Mouse (Mus musculus) limb, embryonic 12.5 days (tissue): Measurements from ENCODE around the gene Troap. TPM values are rescaled to one million over a fixed set of nuclear protein-coding genes. Genes with fewer than 3 reads are reported as not detected.

Experiments used
- ATAC-seq: fragments of 200-750 bp; cut with Nextera tagmentation; 2 replicates; pipeline ENCODE4 v1.8.0; 2017; ENCODE audit warnings: low read depth, moderate TSS enrichment; ENCODE audit not compliant: insufficient number of reproducible peaks, insufficient read depth, low FRiP score, low TSS enrichment
- H3K27ac ChIP-seq: fragments of 300-500 bp; sonication (generic); 2 replicates; pipeline ENCODE4 v1.5.1; 2016; ENCODE audit warnings: mild to moderate bottlenecking, moderate library complexity
- H3K27me3 ChIP-seq: fragments of 300-500 bp; sonication (generic); 2 replicates; pipeline ENCODE4 v1.6.1; 2016; ENCODE audit warnings: mild to moderate bottlenecking, moderate library complexity
- H3K36me3 ChIP-seq: fragments of 300-500 bp; sonication (generic); 2 replicates; pipeline ENCODE4 v1.6.1; 2016; ENCODE audit warnings: mild to moderate bottlenecking, moderate library complexity
- H3K4me1 ChIP-seq: fragments of 300-500 bp; sonication (generic); replicated peaks from 2 replicates; pipeline ENCODE4 v1.6.1; 2016
- H3K4me2 ChIP-seq: fragments of 300-500 bp; sonication (generic); 2 replicates; pipeline ENCODE4 v1.6.1; 2016; ENCODE audit warnings: mild to moderate bottlenecking, moderate library complexity
- H3K4me3 ChIP-seq: fragments of 300-500 bp; sonication (generic); replicated peaks from 2 replicates; pipeline ENCODE4 v1.5.1; 2016; ENCODE audit warnings: mild to moderate bottlenecking
- H3K9ac ChIP-seq: fragments of 300-500 bp; sonication (generic); replicated peaks from 2 replicates; pipeline ENCODE4 v1.6.1; 2016; ENCODE audit warnings: mild to moderate bottlenecking, moderate library complexity
- H3K9me3 ChIP-seq: fragments of 300-500 bp; sonication (generic); 2 replicates; pipeline ENCODE4 v1.6.1; 2016; ENCODE audit warnings: mild to moderate bottlenecking, moderate library complexity
- WGBS: fragments of 180-500 bp; shearing (Covaris S2); methylation state at CpG from one replicate; pipeline ENCODE4 v1.1.7; 2016; 5-methylcytosine and 5-hydroxymethylcytosine counted together
- polyA plus RNA-seq: library from polyadenylated mRNA; unstranded; fragments of >200 nt; fragmentation: Nextera tagmentation; extraction: Ambion mirVana; gene quantifications from 2 replicates; pipeline ENCODE4 v1.2.1, GENCODE M21; 2016

Gene Troap
- polyA plus RNA-seq, 1 experiment from 2014 or later: 47.1 TPM

DNA sequence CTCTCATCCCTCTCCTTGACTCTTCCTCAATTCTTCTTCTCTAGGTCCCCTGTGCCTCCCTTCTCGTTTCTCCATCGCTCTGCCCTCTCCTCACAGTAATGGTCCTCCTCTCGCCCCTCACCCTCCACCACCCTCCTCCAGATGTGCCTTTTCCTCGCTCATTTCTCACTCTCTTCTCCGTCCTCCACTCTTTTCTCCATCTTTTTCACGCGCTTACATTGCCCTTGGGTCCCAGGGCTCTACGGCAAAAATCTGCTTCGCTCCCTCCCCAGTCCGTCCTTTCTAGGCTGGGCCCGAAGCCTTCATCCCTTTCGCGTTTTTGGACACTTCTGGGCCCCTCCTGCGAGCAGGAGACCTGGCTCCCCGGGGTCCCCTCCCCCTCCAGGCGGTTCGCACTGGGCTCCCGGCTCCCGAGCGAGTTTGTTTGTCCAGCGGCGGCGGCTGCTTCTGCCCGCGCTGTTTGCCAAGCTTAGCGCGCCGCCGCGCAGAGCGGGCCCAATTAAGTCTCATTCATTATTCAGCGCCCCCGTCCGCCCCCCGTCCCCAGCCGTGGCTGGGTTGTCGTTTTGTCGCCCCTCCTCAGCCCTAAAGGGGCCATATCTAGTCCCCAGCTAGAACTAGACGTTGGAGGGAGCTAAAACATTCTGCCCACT is 23.6 kb downstream of the Troap start:
- H3K36me3 ChIP-seq: no peaks in the 10 kb centered on the region
- H3K27me3 ChIP-seq: peaks cover 73% of the 10 kb centered on the region
- H3K27ac ChIP-seq: no peak overlapping the region
- H3K4me3 ChIP-seq: peak overlapping the region; percentile 42
- H3K4me2 ChIP-seq: peak overlapping the region; percentile 74
- H3K9me3 ChIP-seq: no peaks in the 10 kb centered on the region
- peak overlapping the region; percentile 57 for H3K9ac ChIP-seq
- no peak for ATAC-seq
- peaks cover 53% of the 10 kb centered on the region for H3K4me1 ChIP-seq
- 2% methylated on average over 39 of the region's 39 CpGs for WGBS

DNA sequence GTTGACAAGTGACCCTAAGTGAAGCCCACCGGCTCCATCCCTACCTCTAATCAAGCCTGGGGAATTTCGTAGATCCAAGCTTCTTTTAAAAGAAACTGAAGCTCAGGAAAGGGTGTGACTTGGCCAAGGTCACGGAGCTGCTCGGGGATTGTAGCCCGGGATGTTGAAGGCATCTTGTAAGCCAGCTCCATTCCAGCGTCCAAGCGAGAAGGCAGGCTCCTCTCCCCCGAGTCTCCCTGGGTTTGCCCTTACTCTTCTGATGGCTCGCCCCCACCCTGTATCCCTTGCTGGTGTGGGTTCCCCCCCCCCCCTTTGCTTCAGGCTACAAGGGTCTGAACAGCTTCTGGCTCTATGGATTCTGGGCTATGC is 24.1 kb downstream of the Troap start:
- H3K9me3 ChIP-seq: no peaks in the 10 kb centered on the region
- peak overlapping the region; percentile 74 for H3K4me2 ChIP-seq
- H3K4me3 ChIP-seq: peak overlapping the region; percentile 42
- H3K27me3 ChIP-seq: peaks cover 68% of the 10 kb centered on the region
- 1% methylated on average over 9 of the region's 9 CpGs for WGBS
- no peaks in the 10 kb centered on the region for H3K36me3 ChIP-seq
- H3K4me1 ChIP-seq: peaks cover 48% of the 10 kb centered on the region
- H3K9ac ChIP-seq: no peak overlapping the region; the same call in 1 of the 2 replicates
- ATAC-seq: no peak
- H3K27ac ChIP-seq: no peak overlapping the region

DNA sequence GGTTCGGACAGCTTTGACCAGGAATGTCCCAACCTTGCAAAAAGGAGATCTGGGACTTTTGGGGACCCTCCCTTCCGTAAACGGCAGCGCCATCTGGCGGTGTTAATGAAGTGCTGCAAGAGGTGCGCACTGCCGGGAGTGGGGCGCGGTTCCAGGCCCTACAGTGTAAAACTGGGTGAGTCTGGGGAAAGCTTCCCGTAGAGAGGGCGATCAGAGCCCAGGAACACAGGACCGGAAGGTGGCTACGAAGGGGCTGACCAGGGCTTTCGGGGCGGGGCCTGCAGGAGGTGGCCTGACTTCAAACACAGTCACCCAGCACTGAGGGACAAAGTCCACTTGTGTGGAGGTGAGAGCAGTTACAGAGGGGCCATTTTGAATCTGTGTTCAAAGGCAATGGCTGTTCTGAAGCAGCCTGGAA is 24.8 kb downstream of the Troap start:
- Histone ChIP-seq H3K4me1 (peaks cover 43% of the 10 kb centered on the region), H3K4me2 (peak overlapping the region; percentile 74), H3K9me3 (no peaks in the 10 kb centered on the region), H3K27ac (no peak overlapping the region), H3K36me3 (no peaks in the 10 kb centered on the region), H3K27me3 (peaks cover 62% of the 10 kb centered on the region), H3K9ac (peak overlapping the region; percentile 38; the same call in 1 of the 2 replicates), H3K4me3 (peak overlapping the region; percentile 42)
- peak; percentile 57 for ATAC-seq
- WGBS: under 1% methylated on average over 15 of the region's 15 CpGs

DNA sequence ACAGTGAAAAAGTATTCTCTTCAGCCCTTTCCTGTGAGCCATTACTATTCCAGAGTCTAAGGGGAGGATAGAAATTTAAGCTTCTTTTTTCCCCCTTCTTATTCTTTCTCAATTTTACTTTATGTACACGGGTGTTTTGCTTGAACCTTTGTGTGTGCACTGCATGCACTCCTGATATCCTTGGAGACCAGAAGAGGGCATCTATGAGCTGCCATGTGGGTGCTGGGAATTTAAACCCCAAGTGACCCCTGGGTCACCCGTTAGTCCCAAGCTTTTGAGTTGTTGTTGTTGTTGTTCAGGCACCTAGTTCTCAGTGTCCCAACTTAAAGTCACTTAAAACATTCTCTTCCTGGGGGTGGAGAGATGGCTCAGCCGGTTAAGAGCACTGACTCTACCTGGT is 25.6 kb downstream of the Troap start:
- peaks cover 38% of the 10 kb centered on the region for H3K4me1 ChIP-seq
- no peak overlapping the region for H3K4me3 ChIP-seq
- peaks cover 55% of the 10 kb centered on the region for H3K27me3 ChIP-seq
- H3K4me2 ChIP-seq: no peak overlapping the region
- WGBS: 56% methylated on average over 3 of the region's 3 CpGs
- H3K36me3 ChIP-seq: no peaks in the 10 kb centered on the region
- ATAC-seq: no peak
- H3K9ac ChIP-seq: no peak overlapping the region
- H3K27ac ChIP-seq: no peak overlapping the region
- H3K9me3 ChIP-seq: no peaks in the 10 kb centered on the region

DNA sequence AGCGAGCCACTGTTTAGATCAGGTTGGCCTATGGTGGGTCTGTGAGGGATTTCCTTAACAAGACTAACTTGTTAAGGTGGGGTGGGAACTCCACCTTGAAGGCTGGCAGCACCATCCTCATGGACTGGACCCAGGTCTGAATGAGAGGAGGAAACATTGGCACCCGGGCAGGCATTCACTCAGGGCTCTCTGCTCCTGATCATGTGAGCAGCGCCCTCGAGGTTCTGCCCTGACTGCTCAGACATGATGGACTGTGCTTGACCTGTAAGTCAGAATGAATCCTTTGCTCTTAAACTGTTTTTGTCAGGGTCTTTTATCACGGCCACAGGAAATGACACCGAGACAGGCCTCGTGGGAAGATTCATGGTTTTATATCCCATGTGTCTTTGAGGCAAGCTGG is 30.9 kb downstream of the Troap start:
- Histone ChIP-seq H3K4me1 (no peaks in the 10 kb centered on the region), H3K4me2 (no peak overlapping the region), H3K9ac (no peak overlapping the region), H3K27ac (no peak overlapping the region), H3K36me3 (no peaks in the 10 kb centered on the region), H3K9me3 (no peaks in the 10 kb centered on the region), H3K27me3 (0 out of 2 replicates have a peak, but pooled peaks cover 2% of the 10 kb centered on the region), H3K4me3 (no peak overlapping the region)
- 48% methylated on average over 7 of the region's 7 CpGs for WGBS
- no peak for ATAC-seq

DNA sequence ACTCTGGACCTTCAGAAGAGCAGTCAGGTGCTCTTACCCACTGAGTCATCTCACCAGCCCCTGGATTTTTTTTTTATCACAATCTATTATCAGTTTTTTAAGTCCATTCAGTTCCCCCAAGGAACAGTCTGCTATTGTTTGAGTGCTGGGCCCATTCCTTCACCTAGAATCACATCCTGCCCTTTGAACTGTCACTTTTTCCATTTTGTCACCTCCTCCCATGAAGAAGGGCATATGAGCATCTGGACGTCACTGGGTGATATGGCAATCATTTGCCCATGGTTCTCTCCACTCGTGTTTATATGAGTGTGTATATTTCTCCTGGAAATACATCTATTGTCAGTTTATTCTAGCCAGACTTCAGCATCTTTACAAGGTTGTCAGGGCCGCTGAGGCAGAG is 33.5 kb downstream of the Troap start:
- no peaks in the 10 kb centered on the region for H3K4me1 ChIP-seq
- no peaks in the 10 kb centered on the region for H3K27me3 ChIP-seq
- H3K36me3 ChIP-seq: no peaks in the 10 kb centered on the region
- H3K9me3 ChIP-seq: no peaks in the 10 kb centered on the region
- ATAC-seq: no peak
- H3K4me3 ChIP-seq: no peak overlapping the region
- no peak overlapping the region for H3K4me2 ChIP-seq
- H3K9ac ChIP-seq: no peak overlapping the region
- WGBS: 83% methylated on average over 3 of the region's 3 CpGs
- no peak overlapping the region for H3K27ac ChIP-seq

DNA sequence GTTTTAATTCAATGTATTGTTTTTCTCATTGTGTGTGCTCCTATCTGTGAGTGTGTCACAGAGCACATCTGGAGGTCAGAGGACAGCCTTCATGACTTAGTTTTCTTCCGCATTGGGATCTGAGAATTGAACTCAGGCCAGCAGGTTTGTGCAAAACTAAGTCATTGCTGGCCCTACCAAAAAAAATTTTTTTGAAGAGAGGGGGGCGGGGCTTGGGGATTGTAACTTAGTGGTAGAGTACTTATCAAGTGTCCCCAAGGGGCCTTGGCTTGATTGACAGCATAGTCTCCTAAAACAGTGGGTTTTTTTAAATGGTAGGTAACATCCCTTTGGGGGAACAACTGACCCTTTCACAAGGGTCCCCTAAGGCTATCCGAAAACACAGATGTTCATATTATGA is 36.8 kb downstream of the Troap start:
- Histone ChIP-seq H3K9me3 (no peaks in the 10 kb centered on the region), H3K4me3 (no peak overlapping the region), H3K27ac (no peak overlapping the region), H3K4me2 (no peak overlapping the region), H3K27me3 (no peaks in the 10 kb centered on the region), H3K36me3 (no peaks in the 10 kb centered on the region), H3K9ac (no peak overlapping the region), H3K4me1 (no peaks in the 10 kb centered on the region; the same call in 1 of the 2 replicates)
- no peak for ATAC-seq
- 90% methylated on average over 3 of the region's 3 CpGs for WGBS

DNA sequence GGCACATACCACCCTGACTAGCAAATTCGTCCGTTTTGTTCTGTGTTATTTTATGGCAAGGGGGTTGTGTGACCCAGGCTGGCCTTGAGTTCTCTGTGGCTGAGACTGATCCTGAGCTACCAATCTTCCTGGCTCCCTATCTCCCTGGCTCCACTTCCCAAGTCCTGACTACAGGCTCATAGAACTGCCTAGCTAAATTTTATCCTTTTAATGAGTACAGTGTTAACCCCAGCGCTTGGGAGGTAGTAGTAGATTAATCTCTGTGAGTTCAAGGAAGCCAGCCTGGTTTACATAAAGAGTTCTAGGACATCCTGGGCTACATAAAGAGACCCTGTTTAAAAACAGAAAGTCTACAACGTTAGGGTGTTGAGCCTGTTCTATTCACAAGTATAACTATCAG is 37.4 kb downstream of the Troap start:
- Histone ChIP-seq H3K9me3 (no peaks in the 10 kb centered on the region), H3K27ac (no peak overlapping the region), H3K27me3 (no peaks in the 10 kb centered on the region), H3K9ac (no peak overlapping the region), H3K4me3 (no peak overlapping the region), H3K4me1 (peaks cover 4% of the 10 kb centered on the region; the same call in 1 of the 2 replicates), H3K36me3 (no peaks in the 10 kb centered on the region), H3K4me2 (no peak overlapping the region)
- ATAC-seq: no peak
- WGBS: 51% methylated on average over 4 of the region's 4 CpGs

DNA sequence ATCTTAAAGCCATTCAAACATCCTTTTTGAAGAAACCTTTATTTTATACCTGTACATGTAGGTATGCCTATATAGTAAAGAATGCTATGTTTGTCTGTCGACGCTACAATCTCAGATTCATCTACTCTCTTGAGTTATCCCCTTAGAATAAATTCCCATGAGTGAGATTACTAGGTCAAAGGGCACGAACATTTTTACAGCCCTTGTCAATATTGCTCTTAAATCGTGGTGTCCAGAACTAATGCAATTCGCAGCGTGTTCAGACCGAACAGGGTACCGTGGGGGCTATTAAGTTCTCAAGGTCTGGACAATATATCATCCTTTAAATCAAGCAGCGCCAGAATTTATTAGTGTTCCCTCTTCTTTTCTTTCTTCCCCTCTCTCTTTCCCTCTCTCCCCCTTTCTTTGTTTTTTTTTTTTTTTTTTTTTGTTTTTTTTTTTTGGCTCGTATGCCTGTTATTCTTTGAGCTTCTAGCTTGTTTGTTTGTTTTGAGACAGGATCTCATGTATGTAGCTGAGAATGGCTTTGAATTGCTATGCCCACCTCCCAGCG is 38.5 kb downstream of the Troap start:
- no peak overlapping the region for H3K4me3 ChIP-seq
- no peak for ATAC-seq
- WGBS: 44% methylated on average over 11 of the region's 11 CpGs
- no peak overlapping the region for H3K27ac ChIP-seq
- H3K4me1 ChIP-seq: peaks cover 5% of the 10 kb centered on the region; the same call in 1 of the 2 replicates
- H3K27me3 ChIP-seq: no peaks in the 10 kb centered on the region
- H3K4me2 ChIP-seq: peak overlapping the region; percentile 33
- H3K9me3 ChIP-seq: no peaks in the 10 kb centered on the region
- H3K36me3 ChIP-seq: no peaks in the 10 kb centered on the region
- H3K9ac ChIP-seq: no peak overlapping the region

DNA sequence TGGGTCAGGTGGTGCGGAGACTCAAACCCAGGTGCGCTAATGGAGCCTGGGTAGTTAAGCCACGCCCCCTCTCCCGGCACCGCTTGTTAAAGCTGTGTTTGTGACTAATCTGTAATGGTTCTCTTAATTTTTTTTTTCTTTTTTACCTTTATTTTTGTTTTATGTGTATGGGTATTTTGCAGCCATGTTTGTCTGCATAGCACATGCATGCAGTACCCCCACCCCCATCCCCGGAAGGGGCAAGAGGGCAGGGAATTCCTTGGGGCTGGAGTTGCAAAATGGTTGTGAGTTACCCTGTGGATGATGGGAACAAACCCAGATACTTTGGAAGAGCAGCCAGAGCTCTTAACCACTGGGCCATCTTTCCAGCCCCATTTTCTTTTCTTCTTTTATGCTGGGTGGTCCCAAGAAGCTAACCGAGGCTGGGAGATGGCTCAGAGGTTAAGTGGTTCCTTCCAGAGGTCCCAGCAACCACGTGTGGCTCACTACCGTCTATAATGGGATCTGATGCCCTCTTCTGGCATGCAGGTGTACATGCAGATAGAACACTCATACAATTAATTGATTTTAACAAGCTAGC is 39.1 kb downstream of the Troap start:
- Histone ChIP-seq H3K4me1 (peaks cover 5% of the 10 kb centered on the region; the same call in 1 of the 2 replicates), H3K9ac (no peak overlapping the region), H3K27me3 (no peaks in the 10 kb centered on the region), H3K4me2 (peak overlapping the region; percentile 33), H3K4me3 (no peak overlapping the region), H3K36me3 (no peaks in the 10 kb centered on the region), H3K9me3 (no peaks in the 10 kb centered on the region), H3K27ac (no peak overlapping the region)
- 6% methylated on average over 9 of the region's 9 CpGs for WGBS
- no peak for ATAC-seq

DNA sequence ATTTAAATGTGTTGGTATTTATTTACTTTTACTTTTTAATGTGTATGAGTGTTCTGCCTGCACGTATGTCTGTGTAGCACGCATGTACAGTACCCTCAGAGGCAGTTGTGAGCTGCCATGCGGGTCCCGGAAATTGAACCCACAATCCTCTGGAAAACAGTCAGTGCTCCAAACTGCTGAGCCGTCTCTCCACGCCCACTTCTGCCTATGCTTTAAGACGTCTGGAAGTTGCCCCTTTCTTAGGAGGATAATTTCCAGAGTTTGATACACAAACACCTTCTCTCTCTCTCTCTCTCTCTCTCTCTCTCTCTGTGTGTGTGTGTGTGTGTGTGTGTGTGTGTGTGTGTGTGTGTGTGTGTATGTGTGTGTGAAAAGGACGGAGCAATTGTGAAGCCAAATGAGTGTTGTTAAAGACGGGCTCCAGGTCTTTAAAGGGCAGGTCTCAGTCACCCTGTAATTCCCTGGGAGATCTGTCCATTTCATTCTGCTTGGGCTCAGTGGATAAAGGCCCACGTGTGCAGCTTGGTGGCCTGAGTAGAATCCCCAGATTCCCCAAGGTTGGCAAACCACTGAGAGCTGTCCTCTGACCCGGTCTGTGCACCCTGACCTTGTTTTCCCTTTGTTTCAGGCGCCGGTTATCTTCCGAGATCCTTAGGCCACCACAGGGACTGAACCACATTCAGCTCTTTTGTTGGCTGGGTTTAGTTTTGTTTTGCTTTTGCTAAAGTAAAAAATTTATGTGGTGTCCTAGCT is 40.1 kb downstream of the Troap start:
- H3K27me3 ChIP-seq: no peaks in the 10 kb centered on the region
- peaks cover 5% of the 10 kb centered on the region; the same call in 1 of the 2 replicates for H3K4me1 ChIP-seq
- H3K9me3 ChIP-seq: no peaks in the 10 kb centered on the region
- no peak overlapping the region for H3K4me2 ChIP-seq
- ATAC-seq: no peak
- no peak overlapping the region for H3K9ac ChIP-seq
- no peaks in the 10 kb centered on the region for H3K36me3 ChIP-seq
- H3K4me3 ChIP-seq: no peak overlapping the region
- WGBS: 62% methylated on average over 13 of the region's 14 CpGs
- H3K27ac ChIP-seq: no peak overlapping the region
